Mouse (Mus musculus) forebrain, embryonic 10.5 days (tissue): Measurements from ENCODE around the gene Zmym2. TPM values are rescaled to one million over a fixed set of nuclear protein-coding genes. Genes with fewer than 3 reads are reported as not detected.
"Not testable (repeated sequence)": the region's sequence is repeated elsewhere in the genome, so short reads cannot be mapped to it uniquely, and the experiment has no call there.

Experiments
- DNase-seq: peaks from one replicate; pipeline ENCODE4 v3.0.0-alpha.2; 2017; ENCODE audit warnings: low spot score; ENCODE audit errors: extremely low spot score
- H3K27ac ChIP-seq: fragments of 300-500 bp; sonication (generic); 2 replicates; pipeline ENCODE4 v1.5.1; 2016; ENCODE audit warnings: mild to moderate bottlenecking
- H3K27me3 ChIP-seq: fragments of 300-500 bp; sonication (generic); 2 replicates; pipeline ENCODE4 v1.6.1; 2016; ENCODE audit warnings: mild to moderate bottlenecking; ENCODE audit not compliant: poor library complexity, severe bottlenecking
- H3K36me3 ChIP-seq: fragments of 300-500 bp; sonication (generic); replicated peaks from 2 replicates; pipeline ENCODE4 v1.6.1; 2016; ENCODE audit warnings: mild to moderate bottlenecking, moderate library complexity
- H3K4me1 ChIP-seq: fragments of 300-500 bp; sonication (generic); 2 replicates; pipeline ENCODE4 v1.6.1; 2016
- H3K4me3 ChIP-seq: fragments of 300-500 bp; sonication (generic); 2 replicates; pipeline ENCODE4 v1.5.1; 2016; ENCODE audit warnings: mild to moderate bottlenecking, moderate library complexity
- H3K9me3 ChIP-seq: fragments of 300-500 bp; sonication (generic); 2 replicates; pipeline ENCODE4 v1.6.1; 2016; ENCODE audit warnings: mild to moderate bottlenecking, moderate library complexity
- WGBS: fragments of 180-500 bp; shearing (Covaris S2); methylation state at CpG from one replicate; pipeline ENCODE4 v1.1.7; 2016; 5-methylcytosine and 5-hydroxymethylcytosine counted together
- polyA plus RNA-seq: library from polyadenylated mRNA; unstranded; fragments of >200 nt; fragmentation: Nextera tagmentation; extraction: Ambion mirVana; gene quantifications from 2 replicates; pipeline ENCODE4 v1.2.1, GENCODE M21; 2016

Zmym2 gene
- polyA plus RNA-seq, 1 experiment from 2014 or later, result 64.4 TPM

- Histone ChIP-seq H3K4me3 (peak overlapping the region; percentile 64), H3K27ac (peak overlapping the region; percentile 94), H3K4me1 (peaks cover 20% of the 10 kb centered on the region), H3K36me3 (peaks cover 30% of the 10 kb centered on the region)
- WGBS, result 0% methylated on average over 43 of the region's 69 CpGs
- not testable (repeated sequence) for H3K9me3 ChIP-seq, H3K27me3 ChIP-seq
- peak; percentile 88 for DNase-seq
Measured at GRCm38 (mm10) chr14:56885986-56886593, 363 bp upstream of the Zmym2 start.

DNA sequence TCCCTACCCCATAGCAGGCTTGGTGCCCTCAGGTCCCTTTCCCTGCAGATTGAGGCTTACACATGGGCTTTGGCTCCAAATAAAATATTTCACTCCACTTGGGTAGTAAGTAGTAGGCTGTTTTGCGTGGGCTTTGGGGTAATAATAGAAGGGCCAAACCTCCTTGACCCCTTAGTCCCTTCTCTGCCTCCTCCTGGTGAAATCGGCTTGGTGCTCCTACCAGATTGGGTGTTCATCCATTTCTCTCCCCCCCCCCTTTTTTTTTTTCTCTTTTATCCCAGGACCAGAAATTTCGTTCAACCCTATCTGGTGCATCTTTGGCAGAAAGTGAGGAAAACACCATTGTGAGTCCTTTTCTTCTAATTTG is 1.0 kb downstream of the Zmym2 start:
- 0% methylated on average over 3 of the region's 3 CpGs for WGBS
- Histone ChIP-seq H3K4me3 (peak overlapping the region; percentile 90), H3K27ac (peak overlapping the region; percentile 99), H3K9me3 (peaks cover 4% of the 10 kb centered on the region; the same call in 1 of the 2 replicates), H3K27me3 (no peaks in the 10 kb centered on the region), H3K36me3 (peaks cover 44% of the 10 kb centered on the region), H3K4me1 (peaks cover 20% of the 10 kb centered on the region)
- DNase-seq, result no peak

DNA sequence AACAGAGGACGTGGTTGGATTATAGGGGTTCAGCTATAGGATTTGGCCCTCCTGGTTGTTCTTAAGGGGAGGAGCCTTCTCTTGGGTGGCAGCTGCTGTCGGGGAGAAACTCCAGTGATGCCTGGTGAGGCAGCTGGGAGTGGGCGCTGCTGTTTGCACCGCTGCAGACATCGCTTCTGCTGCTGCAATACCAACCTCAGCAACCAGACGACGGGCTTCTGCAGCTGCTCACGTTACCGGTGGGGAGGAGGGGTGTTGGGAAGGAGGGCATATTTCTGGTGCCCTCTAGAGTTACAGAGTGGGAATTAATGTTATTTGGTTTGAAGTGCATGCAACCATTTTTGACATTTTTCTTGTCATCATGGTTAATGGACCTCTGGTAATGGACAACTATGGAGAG is 1.4 kb downstream of the Zmym2 start:
- H3K36me3 ChIP-seq, result peaks cover 48% of the 10 kb centered on the region
- no peaks in the 10 kb centered on the region for H3K27me3 ChIP-seq
- DNase-seq, result peak; percentile 76
- peaks cover 20% of the 10 kb centered on the region for H3K4me1 ChIP-seq
- H3K9me3 ChIP-seq, result peaks cover 4% of the 10 kb centered on the region; the same call in 1 of the 2 replicates
- peak overlapping the region; percentile 90 for H3K4me3 ChIP-seq
- peak overlapping the region; percentile 99 for H3K27ac ChIP-seq
- 1% methylated on average over 9 of the region's 9 CpGs for WGBS

DNA sequence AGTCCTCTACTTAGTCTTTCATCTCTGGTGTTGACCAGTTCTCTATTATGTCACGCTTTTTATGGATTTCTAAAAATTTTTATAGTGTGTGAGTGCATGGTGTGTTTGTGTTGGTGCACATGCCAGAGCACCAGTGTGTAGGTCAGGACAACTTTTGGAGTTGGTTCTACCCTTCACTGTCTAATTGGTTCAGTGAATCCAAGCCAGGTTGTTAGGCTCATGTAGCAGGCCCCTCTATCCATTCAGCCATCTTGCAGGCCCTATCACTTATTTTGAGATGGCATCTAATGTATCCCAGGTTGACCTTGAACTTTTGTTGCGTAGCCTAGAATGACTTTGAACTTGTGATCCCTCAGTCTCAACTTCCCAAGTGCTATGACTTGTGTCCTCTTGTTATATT is 2.0 kb downstream of the Zmym2 start:
- Histone ChIP-seq H3K27me3 (no peaks in the 10 kb centered on the region), H3K27ac (no peak overlapping the region), H3K9me3 (peaks cover 4% of the 10 kb centered on the region; the same call in 1 of the 2 replicates), H3K36me3 (peaks cover 53% of the 10 kb centered on the region), H3K4me3 (peak overlapping the region; percentile 90), H3K4me1 (peaks cover 20% of the 10 kb centered on the region)
- no peak for DNase-seq
- 77% methylated on average over 2 of the region's 2 CpGs for WGBS

GRCm38 (mm10) chr14:56894417-56894816 is 8.0 kb downstream of the Zmym2 start:
- WGBS, result 94% methylated on average over 2 of the region's 2 CpGs
- no peak overlapping the region for H3K27ac ChIP-seq
- no peak overlapping the region for H3K4me3 ChIP-seq
- H3K9me3 ChIP-seq, result no peaks in the 10 kb centered on the region
- peaks cover 100% of the 10 kb centered on the region for H3K36me3 ChIP-seq
- H3K27me3 ChIP-seq, result no peaks in the 10 kb centered on the region
- H3K4me1 ChIP-seq, result no peaks in the 10 kb centered on the region
- DNase-seq, result no peak

DNA sequence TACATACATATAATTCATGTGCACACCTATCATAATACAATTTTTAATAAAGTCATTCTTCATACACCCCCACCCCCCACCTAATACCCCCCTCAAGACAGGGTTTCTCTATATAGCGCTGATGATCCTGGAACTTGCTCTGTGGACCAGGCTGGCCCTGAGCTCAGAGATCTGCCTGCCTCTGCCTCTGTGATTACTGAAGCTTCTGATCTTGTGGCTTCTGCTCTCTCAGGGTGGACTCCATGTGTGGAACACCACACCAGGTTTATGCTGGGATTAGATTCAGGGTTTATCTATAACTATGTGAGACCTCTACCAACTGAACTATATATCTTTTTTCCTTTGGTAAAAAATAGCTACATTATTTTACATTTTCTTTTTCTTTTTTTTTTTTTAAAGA is 10.1 kb downstream of the Zmym2 start:
- Histone ChIP-seq H3K9me3 (no peaks in the 10 kb centered on the region), H3K27ac (no peak overlapping the region), H3K4me1 (no peaks in the 10 kb centered on the region), H3K36me3 (peaks cover 89% of the 10 kb centered on the region), H3K4me3 (no peak overlapping the region), H3K27me3 (no peaks in the 10 kb centered on the region)
- no peak for DNase-seq
- 100% methylated on average over 1 of the region's 1 CpGs for WGBS

GRCm38 (mm10) chr14:56897475-56897874 is 11.0 kb downstream of the Zmym2 start:
- peaks cover 89% of the 10 kb centered on the region for H3K36me3 ChIP-seq
- no peaks in the 10 kb centered on the region for H3K4me1 ChIP-seq
- no peak for DNase-seq
- H3K9me3 ChIP-seq, result no peaks in the 10 kb centered on the region
- no peak overlapping the region for H3K27ac ChIP-seq
- 97% methylated on average over 2 of the region's 2 CpGs for WGBS
- H3K27me3 ChIP-seq, result no peaks in the 10 kb centered on the region
- H3K4me3 ChIP-seq, result no peak overlapping the region

DNA sequence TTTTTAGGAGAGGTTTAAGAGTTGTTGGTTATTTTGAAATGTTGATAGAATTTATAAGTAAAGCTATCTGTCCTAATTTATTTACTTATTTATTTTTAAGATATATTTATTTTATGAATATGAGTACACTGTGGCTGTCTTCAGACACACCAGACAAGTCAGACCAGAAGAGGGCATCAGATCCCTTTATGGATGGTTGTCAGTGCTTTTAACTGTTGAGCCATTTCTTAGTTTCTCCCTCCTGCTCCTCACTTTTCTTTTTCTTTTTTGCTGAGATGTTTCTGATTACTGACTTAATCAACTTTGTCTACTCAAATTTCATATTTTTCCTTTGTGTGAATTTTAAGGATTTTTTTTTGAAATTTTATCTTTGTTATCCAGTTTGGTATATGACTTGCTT is 13.2 kb downstream of the Zmym2 start:
- no peaks in the 10 kb centered on the region; the same call in 1 of the 2 replicates for H3K9me3 ChIP-seq
- peaks cover 86% of the 10 kb centered on the region for H3K36me3 ChIP-seq
- H3K4me1 ChIP-seq, result no peaks in the 10 kb centered on the region
- no peaks in the 10 kb centered on the region for H3K27me3 ChIP-seq
- no peak overlapping the region for H3K4me3 ChIP-seq
- DNase-seq, result no peak
- no peak overlapping the region for H3K27ac ChIP-seq

GRCm38 (mm10) chr14:56903039-56903438 is 16.6 kb downstream of the Zmym2 start:
- Histone ChIP-seq H3K36me3 (peaks cover 84% of the 10 kb centered on the region), H3K4me1 (no peaks in the 10 kb centered on the region), H3K9me3 (no peaks in the 10 kb centered on the region; the same call in 1 of the 2 replicates), H3K27ac (no peak overlapping the region), H3K4me3 (no peak overlapping the region), H3K27me3 (no peaks in the 10 kb centered on the region)
- 93% methylated on average over 6 of the region's 6 CpGs for WGBS
- DNase-seq, result no peak

DNA sequence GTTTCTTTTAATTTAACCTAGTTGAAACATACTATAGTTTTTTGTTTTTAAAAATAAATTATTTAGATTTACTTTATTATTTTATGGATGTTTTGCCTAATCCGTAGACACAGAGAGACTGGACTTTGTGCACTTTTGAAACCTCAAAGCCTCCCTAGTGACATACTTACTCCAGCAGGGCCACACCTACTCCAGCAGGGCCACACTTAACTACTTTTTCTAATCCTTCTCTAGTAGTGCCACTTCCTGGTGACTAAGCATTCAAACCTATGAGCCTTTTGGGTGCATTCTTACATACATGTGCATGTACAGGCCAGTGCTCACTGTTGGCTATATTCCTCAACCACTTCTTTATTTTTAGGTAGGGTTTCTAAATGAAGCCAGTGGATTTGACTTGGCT is 19.2 kb downstream of the Zmym2 start:
- no peak overlapping the region for H3K4me3 ChIP-seq
- WGBS, result 98% methylated on average over 1 of the region's 1 CpGs
- no peaks in the 10 kb centered on the region; the same call in 1 of the 2 replicates for H3K9me3 ChIP-seq
- no peaks in the 10 kb centered on the region for H3K27me3 ChIP-seq
- H3K4me1 ChIP-seq, result no peaks in the 10 kb centered on the region
- no peak for DNase-seq
- no peak overlapping the region for H3K27ac ChIP-seq
- peaks cover 79% of the 10 kb centered on the region for H3K36me3 ChIP-seq

DNA sequence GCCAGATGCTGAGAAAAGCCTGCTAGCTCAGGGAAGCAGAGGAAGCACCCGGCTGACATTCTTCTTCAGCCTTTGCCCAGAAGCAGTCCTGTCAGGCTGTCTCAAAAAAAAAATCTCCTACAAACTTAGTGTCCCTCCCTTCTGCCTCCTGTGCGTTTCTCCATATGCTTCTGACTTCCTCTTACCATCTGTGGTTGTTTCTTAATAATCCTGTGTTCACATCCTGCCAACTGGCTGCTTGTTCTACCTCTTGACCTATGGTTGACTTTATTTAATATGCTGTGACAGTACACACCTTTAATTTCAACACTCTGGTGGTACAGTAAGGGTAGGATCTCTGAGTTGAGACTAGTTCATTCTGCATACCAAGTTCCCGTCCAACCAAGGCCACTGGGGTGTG is 32.1 kb downstream of the Zmym2 start:
- DNase-seq, result no peak
- Histone ChIP-seq H3K36me3 (peaks cover 91% of the 10 kb centered on the region), H3K4me1 (no peaks in the 10 kb centered on the region), H3K27ac (no peak overlapping the region), H3K9me3 (no peaks in the 10 kb centered on the region), H3K27me3 (no peaks in the 10 kb centered on the region), H3K4me3 (no peak overlapping the region)
- 93% methylated on average over 3 of the region's 3 CpGs for WGBS

GRCm38 (mm10) chr14:56935481-56935880 is 49.0 kb downstream of the Zmym2 start:
- no peak overlapping the region for H3K27ac ChIP-seq
- no peak overlapping the region for H3K4me3 ChIP-seq
- DNase-seq, result no peak
- H3K36me3 ChIP-seq, result peaks cover 90% of the 10 kb centered on the region
- no peaks in the 10 kb centered on the region for H3K9me3 ChIP-seq
- H3K27me3 ChIP-seq, result no peaks in the 10 kb centered on the region
- 91% methylated on average over 6 of the region's 6 CpGs for WGBS
- no peaks in the 10 kb centered on the region for H3K4me1 ChIP-seq

DNA sequence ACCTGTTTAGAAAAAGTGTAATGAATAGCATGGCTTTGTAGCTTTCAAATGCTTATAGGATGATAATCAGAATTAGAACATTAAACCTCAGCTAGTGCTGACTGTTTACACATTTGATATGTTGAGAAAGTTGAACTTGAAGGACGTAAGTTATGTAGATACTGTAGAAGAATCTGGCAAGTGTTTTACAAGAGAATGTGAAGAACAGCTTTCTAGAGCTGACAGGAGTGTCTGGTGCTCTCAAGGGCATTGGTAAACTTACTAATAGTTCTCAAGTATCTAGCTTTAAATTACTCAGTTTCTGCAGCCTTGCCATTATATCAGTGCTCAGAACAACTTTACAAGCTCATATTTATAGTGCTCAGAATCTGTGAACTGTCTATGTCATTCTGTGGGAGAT is 53.5 kb downstream of the Zmym2 start:
- no peaks in the 10 kb centered on the region for H3K4me1 ChIP-seq
- no peak overlapping the region for H3K4me3 ChIP-seq
- 94% methylated on average over 1 of the region's 1 CpGs for WGBS
- peaks cover 91% of the 10 kb centered on the region for H3K36me3 ChIP-seq
- no peaks in the 10 kb centered on the region for H3K27me3 ChIP-seq
- no peaks in the 10 kb centered on the region for H3K9me3 ChIP-seq
- no peak overlapping the region for H3K27ac ChIP-seq
- DNase-seq, result no peak

- Histone ChIP-seq H3K9me3 (no peaks in the 10 kb centered on the region), H3K27ac (no peak overlapping the region), H3K4me1 (no peaks in the 10 kb centered on the region), H3K27me3 (no peaks in the 10 kb centered on the region), H3K4me3 (no peak overlapping the region), H3K36me3 (peaks cover 100% of the 10 kb centered on the region)
- 91% methylated on average over 4 of the region's 4 CpGs for WGBS
- DNase-seq, result no peak
Measured at GRCm38 (mm10) chr14:56952928-56953327, 66.5 kb downstream of the Zmym2 start.
